Mouse (Mus musculus): ENCODE measurements around the gene Phtf1. TPM values are rescaled to one million over a fixed set of nuclear protein-coding genes. Genes with fewer than 3 reads are reported as not detected.

Gene Phtf1
- polyA plus RNA-seq, 1 experiment from 2014 or later = 17.9 TPM

GRCm38 (mm10) chr3:104069395-104069794 is 101.5 kb downstream of the Phtf1 start:
- H3K9me3 ChIP-seq (replicated peaks; ENCODE audit: control insufficient read depth, low read length) = no peaks in the 10 kb centered on the region
- no peak overlapping the region for H3K4me2 ChIP-seq (ENCODE audit: low read depth, low read length)
- H3K27me3 ChIP-seq (ENCODE audit: control insufficient read depth, insufficient read depth, low read length) = no peaks in the 10 kb centered on the region
- no peak for ATAC-seq (ENCODE audit: insufficient read depth, low FRiP score)
- H3K4me1 ChIP-seq (ENCODE audit: control insufficient read depth, insufficient read depth, low read length) = no peaks in the 10 kb centered on the region
- H3K9ac ChIP-seq (ENCODE audit: low read length) = no peak overlapping the region
- H3K36me3 ChIP-seq (ENCODE audit: control insufficient read depth, insufficient read depth, low read length) = no peaks in the 10 kb centered on the region
- no peak overlapping the region for H3K4me3 ChIP-seq (replicated peaks; ENCODE audit: low read length)
- no peak overlapping the region for H3K27ac ChIP-seq (ENCODE audit: low read length)

Other genes starting within 250 kb of the Phtf1 start
- gene Olfml3, start 230.1 kb upstream of the Phtf1 start, polyA plus RNA-seq (2015; fragmentation: Nextera tagmentation; extraction: Ambion mirVana) = 51.8 and 57.3 TPM in 2 replicates
- not detected in 2 replicates for gene Gm10964, start 228.7 kb upstream of the Phtf1 start, polyA plus RNA-seq (2015; fragmentation: Nextera tagmentation; extraction: Ambion mirVana)
- gene Hipk1, start 176.5 kb upstream of the Phtf1 start, polyA plus RNA-seq (2015; fragmentation: Nextera tagmentation; extraction: Ambion mirVana) = 10.9 and 11.3 TPM in 2 replicates
- 17.6 and 20.0 TPM in 2 replicates for gene Dclre1b, start 158.7 kb upstream of the Phtf1 start, polyA plus RNA-seq (2015; fragmentation: Nextera tagmentation; extraction: Ambion mirVana)
- 20.1 and 22.0 TPM in 2 replicates for gene Ap4b1, start 158.6 kb upstream of the Phtf1 start, polyA plus RNA-seq (2015; fragmentation: Nextera tagmentation; extraction: Ambion mirVana)
- gene Gm43064, start 158.5 kb upstream of the Phtf1 start, polyA plus RNA-seq (2015; fragmentation: Nextera tagmentation; extraction: Ambion mirVana) = 1.1 TPM in 1 of 2 replicates, not detected in the other
- gene Bcl2l15, start 135.5 kb upstream of the Phtf1 start, polyA plus RNA-seq (2015; fragmentation: Nextera tagmentation; extraction: Ambion mirVana) = 0.70 and 1.3 TPM in 2 replicates
- 2.8 and 3.2 TPM in 2 replicates for gene Ptpn22, start 108.3 kb upstream of the Phtf1 start, polyA plus RNA-seq (2015; fragmentation: Nextera tagmentation; extraction: Ambion mirVana)
- gene Rsbn1, start 54.0 kb upstream of the Phtf1 start, polyA plus RNA-seq (2015; fragmentation: Nextera tagmentation; extraction: Ambion mirVana) = 6.3 and 7.3 TPM in 2 replicates

All from stomach, embryonic 16.5 days (tissue).